Mouse (Mus musculus): ENCODE measurements around the gene Myo10. TPM values are rescaled to one million over a fixed set of nuclear protein-coding genes. Genes with fewer than 3 reads are reported as not detected.

The Myo10 gene
- total RNA-seq, 1 experiment from 2014 or later, result 92.8 TPM

DNA sequence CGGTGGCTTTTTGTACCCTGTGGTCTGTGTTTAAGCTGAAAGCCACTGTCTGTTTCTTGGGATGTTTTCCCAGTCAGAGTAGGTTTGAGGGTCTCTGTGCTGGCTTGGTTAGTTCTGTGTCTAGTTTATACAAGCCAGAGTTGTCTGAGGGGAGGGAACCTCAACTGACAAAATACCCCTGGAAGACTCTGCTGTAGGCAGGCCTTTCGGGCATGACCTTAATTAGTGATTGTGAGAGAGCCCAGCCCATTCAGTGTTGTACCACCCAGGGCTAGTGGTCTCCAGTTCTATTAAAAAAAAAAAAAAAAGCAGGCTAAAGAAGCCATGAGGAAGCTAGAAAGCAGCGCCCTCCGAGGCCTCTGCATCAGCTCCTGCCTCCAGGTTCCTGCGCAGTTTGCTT, 30.0 kb downstream of the Myo10 start:
- DNase-seq, result no peak

- no peak for DNase-seq
Measured at GRCm38 (mm10) chr15:25652933-25653332, 30.6 kb downstream of the Myo10 start.

- no peak for DNase-seq
Measured at GRCm38 (mm10) chr15:25653680-25654079, 31.4 kb downstream of the Myo10 start.

DNA sequence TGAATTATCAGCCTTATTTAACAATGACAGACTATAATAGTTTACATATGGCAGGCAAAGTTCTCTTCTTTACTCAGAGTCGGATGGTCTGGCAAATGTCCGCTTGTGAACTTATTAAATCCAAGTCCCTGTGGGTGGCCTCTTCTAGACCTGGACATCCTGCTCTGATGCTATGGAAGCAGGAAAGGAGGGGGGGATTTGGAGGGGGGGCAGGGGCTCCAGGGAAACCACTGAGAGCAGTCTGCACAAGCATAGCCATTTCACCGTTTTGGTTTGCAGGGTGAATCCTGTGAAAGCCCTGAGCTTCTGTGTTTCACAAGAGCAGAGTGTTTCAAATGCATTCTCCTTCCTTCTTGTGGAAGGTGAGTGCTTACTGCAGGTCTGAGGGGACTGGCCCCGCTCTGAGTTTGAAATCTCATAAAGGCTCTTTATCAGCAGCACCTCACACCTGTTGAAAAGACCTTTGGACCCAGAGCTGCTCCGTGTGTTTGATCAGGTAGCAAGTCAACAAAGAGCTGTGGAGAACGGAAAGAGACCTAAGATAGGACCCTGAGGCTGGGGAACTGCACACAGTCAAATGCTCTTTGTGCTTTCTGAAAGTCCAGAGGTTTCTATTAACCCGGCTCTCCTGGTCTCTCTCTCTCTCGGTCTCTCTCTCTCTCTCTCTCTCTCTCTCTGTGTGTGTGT, 40.7 kb downstream of the Myo10 start:
- DNase-seq, result no peak

DNA sequence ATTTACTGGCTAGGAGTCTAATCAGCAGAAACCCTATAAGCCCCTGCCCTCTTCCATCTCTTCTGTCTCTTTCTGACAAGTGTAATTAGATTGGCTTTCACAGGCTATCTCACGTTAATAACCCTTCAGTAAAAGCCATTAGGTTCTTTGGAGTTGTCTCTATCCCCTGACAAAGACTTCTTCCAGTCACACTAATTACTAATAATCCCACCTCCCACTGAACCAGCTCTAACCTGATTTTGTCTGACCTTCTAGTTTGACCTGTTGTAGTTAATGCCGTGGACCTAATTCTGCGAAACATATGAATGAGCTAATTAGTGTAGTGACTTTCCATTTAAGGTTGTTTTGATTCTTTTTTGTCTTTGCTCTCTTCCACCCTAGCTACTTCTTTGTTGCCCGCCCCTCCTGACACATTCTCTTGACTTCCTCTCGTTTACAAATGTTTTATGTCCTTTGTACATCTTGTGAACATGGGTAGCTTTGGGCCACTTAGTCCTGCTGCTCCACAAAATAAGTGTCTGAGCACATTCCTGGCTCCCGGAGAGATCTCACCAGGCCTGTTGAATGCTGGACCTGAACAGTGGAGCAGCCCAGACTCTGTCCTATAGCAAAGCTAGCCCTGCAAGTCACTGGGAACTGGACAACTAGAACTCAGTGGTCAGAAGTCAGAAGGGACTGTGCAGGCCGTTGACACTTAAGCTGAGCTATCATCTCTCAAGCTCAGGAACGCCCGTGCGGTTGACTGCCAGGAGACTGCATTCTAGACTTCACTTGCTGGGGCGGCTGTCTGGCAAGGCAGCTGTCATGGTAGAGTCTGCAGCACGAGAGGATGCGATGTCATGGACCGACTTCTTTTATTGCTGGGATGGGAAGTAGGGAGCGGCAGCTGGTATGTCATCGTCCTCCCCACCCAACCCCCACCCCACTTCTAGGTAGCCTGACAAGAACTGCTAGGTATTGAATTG, 47.2 kb downstream of the Myo10 start:
- DNase-seq, result no peak

DNA sequence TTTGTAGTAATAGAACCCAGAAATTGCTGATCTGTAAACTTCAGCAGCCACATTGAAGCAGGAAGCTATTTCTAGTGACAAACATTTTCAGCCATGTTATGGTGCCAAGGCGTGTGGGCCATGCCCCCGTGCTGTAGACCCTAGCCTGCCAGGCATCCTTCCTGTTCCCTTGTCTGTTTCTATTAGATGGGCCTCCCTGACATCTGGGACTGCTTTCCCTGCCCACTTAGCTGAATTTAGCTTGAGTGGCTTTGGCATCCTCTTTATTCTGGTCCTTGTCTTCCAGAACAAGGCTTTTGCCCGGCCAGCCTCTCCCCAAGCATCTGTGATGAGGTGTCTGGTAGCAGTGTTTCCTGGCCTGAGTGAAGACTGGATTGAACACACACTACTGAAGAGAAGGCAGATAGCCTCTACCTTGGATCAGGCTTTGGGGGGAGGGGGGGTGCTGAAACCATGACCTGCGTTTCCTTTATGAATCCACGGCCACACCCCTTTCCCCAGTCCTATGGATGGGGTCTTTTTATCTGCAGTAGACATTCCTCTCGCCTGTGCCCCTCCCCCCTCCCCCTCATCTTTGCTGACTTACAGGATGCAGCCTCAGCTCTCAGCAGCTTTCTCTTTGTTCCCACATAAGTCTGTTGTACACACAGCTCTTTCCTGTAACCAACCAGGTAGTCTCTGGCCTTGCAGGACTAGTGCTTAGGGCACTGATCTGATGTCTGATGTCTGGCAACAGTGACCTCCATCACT, 51.1 kb downstream of the Myo10 start:
- DNase-seq, result no peak

DNA sequence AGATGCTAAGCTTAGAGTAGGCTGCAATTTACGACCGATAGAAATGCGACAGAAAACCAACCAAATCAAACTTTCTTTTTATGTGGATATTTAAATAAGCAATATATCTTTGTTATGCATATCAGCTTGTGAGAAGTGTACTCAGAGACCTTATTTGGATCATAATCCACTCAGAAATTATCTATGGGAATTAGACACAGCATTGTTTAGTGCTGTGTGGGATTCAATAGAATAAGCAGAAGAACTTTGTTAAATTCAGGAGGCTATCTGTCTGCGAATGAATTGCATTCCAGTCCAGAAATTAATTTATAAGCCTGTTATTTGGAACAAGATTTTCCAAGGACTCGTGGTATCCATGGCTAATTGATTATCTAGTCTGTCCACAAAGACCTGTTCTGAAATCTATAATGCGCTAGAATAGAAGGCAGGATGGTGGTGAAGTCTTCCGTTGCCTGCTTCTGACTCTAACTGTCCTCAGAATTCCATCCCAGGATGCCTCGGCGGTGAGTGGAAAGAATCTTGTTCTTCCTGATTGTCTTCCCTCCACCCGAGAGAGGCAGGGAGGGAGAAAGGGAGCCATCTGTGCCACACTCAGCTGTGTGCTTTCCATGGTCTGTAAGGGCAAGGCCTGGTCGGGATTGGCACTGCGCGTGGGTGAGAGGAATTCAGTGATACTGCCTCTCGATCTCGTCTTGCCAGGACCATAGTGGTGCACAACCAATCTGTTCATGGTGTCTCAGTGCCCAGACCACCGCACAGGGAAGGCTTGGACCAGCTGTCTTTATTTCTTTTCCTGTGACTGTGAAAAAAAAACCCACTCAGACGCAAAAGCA, 52.0 kb downstream of the Myo10 start:
- no peak for DNase-seq

GRCm38 (mm10) chr15:25674932-25675250, 52.6 kb downstream of the Myo10 start:
- no peak for DNase-seq

DNA sequence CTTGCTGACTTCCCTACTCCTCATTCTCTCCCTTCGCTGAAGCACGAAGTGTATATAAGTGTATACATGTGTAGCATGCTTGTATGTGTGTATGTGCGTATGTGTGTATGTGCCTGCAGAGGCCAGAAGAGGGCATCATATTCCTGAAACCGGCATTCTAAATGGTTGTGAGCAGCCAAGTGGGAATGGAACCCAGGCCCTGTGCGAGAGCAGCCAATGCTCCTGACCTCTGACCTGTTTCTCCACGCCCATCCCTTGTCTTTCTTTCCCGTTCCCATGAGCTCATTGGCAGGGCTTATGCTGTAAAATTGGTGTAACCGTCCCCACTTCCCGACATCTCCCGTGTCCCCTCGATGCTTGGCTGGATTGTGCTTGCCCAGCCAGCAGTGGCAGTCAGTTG, 53.0 kb downstream of the Myo10 start:
- DNase-seq, result no peak

GRCm38 (mm10) chr15:25676056-25676785, 53.9 kb downstream of the Myo10 start:
- no peak for DNase-seq

DNA sequence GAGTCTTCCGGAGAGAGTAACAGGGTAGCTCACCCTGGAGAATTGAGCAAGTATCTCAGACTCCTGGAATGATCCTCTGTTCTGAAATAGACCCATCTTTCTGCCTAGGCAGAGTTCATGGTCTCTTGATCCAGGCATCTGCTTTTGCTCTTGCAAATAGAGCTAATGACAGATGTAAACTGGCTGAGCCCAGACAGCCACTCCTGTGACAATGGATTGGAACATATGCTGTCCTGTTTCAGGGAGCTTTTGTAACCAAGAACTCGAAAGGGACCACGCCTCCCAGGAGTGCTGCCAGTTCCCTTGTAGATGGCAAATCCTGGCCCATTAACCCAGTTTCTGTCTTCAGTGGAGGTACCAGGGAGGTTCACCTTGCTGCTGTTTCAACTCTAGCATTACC, 56.8 kb downstream of the Myo10 start:
- DNase-seq, result no peak

DNA sequence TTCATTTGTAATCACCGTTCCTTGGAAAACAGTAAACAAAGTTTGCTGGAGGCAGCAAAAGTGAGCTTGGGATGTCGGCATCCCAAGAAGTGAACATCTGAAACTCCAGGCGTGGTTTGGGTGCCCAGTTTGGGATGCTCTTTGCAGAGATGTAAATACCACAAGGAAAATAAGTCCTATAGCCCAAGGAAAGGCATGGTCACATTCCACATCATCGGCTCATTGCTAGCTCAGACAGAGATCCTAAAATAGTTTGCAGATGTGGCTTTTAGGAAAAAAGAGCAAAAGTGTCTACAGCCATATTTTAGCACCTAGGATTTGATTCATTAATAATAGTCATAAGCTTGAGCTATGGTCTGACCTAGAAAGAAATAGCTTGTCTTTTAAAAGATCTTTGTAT, 57.3 kb downstream of the Myo10 start:
- DNase-seq, result no peak

DNA sequence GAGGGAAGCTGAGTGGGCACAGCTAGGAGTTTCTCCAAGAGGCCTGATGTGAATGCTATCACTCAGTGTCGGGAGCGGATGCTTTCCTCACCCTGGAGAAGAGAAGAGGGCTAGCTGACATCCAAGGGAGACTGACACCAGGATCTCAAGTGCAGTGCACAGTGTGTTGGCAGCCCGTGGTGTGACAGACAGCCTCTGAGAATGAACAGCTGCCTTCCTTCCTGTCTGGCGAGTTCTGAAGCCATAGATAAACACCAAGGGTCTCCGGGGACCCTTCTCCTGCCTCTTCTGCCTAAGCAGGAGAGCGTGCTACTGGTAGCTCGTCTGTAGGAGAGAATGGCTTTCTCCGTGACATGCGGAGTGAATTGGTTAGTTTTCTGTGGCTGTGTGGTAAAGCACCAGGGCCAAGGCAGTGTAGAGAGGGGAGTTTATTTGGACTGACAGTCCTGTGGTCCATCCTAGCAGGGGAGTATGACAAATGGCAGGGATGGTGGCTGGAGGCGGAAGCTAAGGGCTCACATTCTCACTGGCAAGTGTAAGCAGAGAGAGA, 58.0 kb downstream of the Myo10 start:
- DNase-seq, result no peak

- DNase-seq, result no peak
Measured at GRCm38 (mm10) chr15:25682953-25683507, 60.7 kb downstream of the Myo10 start.

DNA sequence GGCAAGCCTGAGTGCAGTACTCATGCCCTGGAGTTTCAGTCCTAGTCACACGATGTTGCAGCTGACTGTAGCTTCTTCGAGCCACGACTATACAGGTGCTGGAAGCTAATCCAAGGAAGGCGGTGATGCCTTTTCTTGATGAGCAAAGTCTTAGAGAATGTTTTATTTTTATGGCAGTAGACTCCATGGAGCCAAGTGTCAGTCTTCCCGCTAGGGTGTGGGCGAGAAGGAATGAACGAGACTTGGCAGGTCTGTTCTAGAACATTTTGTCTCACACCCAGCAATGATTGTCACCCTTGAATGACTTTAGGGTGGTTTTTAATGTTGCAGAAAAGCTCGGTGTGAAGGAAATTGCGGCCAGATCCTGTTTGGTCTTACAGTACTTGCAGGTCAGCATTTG, 62.9 kb downstream of the Myo10 start:
- DNase-seq, result no peak

DNA sequence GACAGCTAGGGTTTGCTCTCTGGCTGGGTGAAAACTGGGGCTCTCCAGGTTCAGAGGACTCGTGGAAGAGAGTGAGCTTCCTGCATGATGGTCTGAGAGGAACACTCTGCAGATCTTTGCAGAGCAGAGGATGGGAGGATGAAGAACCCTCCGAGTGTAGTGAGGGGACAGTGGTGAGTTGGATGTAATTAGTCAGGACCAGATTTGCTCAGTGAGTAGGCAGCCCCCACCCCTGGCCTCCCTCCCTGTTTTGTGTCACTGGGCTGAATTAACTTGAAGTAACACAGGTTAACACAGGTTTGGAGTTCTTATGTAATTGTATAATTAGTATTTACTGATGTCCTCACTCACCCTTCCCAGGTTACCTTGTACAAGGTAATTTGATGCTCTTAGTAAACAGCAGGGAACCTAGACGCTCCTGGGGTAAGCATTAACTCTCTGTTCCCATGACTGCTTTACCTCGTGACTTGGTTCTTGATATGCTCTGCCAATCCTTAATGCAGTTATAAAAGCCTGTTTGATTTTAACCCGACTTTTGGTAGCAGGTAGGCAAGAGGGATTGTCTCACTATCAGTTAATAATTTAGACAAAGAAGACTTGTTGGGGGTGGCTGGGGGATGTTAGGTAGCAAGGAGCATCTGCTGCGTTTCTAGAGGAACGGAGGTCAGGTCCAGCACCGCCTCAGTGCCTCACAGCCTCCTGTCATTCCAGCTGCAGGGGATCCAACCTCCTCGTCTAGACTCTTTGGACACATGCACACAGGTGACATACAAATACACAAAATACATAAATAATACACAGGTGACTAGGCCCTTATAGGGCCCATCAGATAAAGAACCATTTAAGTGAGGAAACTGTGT, 66.3 kb downstream of the Myo10 start:
- no peak for DNase-seq

GRCm38 (mm10) chr15:25689477-25689876, 67.2 kb downstream of the Myo10 start:
- no peak for DNase-seq

DNA sequence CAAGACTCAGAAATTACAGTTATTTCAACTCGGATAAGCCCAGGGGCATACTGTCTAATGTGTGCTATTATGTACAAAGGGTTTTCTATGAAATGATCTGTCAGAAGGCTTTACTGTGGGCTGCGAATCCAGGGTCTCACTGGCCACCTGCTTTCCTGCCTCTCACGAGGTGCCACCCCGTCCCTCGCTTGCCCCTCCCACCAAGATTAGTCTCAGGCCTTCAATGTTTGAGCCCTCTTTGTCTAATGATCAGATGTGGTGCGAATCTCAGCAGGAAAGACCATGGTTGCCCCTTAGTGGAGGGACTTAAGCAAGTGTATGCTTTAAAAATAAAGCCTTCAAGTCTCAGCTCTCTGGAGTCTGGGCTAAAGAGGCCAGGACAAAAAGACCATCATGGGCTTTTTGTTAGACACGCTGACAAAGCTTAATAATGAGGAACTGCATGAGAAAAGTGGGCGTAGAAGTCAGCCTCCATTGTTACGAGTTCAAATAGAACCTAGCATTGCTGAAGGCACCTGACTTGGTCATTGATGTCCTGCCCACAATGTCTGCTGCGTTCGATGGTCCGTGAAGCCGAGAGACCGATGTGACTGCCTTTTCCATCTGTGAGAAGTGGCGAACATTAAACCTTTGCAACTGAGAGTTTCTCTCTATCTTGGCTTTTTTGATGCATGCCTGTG, 67.9 kb downstream of the Myo10 start:
- no peak for DNase-seq

DNA sequence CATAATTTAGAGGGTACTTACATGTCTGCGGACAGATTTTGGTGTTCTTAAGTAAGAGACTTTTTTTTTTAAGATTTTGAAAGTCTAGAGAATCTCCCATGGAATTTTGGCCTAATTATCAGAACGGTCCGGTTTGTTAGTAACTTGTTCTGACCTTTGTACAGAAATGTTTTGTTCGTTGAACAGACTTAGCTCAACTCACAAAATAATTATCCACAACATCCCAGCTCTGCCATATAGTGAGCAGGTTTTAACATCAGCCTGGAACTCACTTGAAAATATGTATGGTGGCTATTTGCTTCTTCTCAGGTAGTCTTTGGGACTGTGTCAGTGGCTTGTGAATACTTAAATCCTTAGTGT, 68.4 kb downstream of the Myo10 start:
- DNase-seq, result no peak

Measured in adrenal gland, postnatal 25 days (tissue).